Mouse (Mus musculus) forebrain, embryonic 11.5 days (tissue): ENCODE measurements at regions not wholly inside any gene's neighbourhood (a gene's known extent, or its start where the extent isn't known, plus 50 kb on each side); places are given as distances from the start of the nearest gene placed in this dataset.

Source experiments
- ATAC-seq: fragments of 200-750 bp; cut with Nextera tagmentation; replicated peaks from 2 replicates; pipeline ENCODE4 v1.8.0; 2017; ENCODE audit warnings: moderate TSS enrichment; ENCODE audit not compliant: low FRiP score
- DNase-seq: peaks from one replicate; pipeline ENCODE4 v3.0.0-alpha.2; 2017; ENCODE audit warnings: low spot score
- H3K27ac ChIP-seq: fragments of 300-500 bp; sonication (generic); 2 replicates; pipeline ENCODE4 v1.5.1; 2014; ENCODE audit warnings: low read depth, low read length
- H3K27me3 ChIP-seq: fragments of 300-500 bp; sonication (generic); 2 replicates; pipeline ENCODE4 v1.6.1; 2014; ENCODE audit warnings: mild to moderate bottlenecking, low read length, mixed read lengths; ENCODE audit not compliant: control insufficient read depth, insufficient read depth
- H3K36me3 ChIP-seq: fragments of 300-500 bp; sonication (generic); 2 replicates; pipeline ENCODE4 v1.6.1; 2014; ENCODE audit warnings: mild to moderate bottlenecking, low read length, moderate library complexity, mixed read lengths; ENCODE audit not compliant: control insufficient read depth, insufficient read depth
- H3K4me1 ChIP-seq: fragments of 300-500 bp; sonication (generic); replicated peaks from 2 replicates; pipeline ENCODE4 v1.6.1; 2014; ENCODE audit warnings: low read length, mixed read lengths; ENCODE audit not compliant: control insufficient read depth, insufficient read depth
- H3K4me2 ChIP-seq: fragments of 300-500 bp; sonication (generic); 2 replicates; pipeline ENCODE4 v1.6.1; 2014; ENCODE audit warnings: low read depth, mild to moderate bottlenecking, low read length, moderate library complexity, mixed read lengths; ENCODE audit not compliant: severe bottlenecking
- H3K4me3 ChIP-seq: fragments of 300-500 bp; sonication (generic); 2 replicates; pipeline ENCODE4 v1.5.1; 2014; ENCODE audit warnings: low read depth, low read length
- H3K9ac ChIP-seq: fragments of 300-500 bp; sonication (generic); 2 replicates; pipeline ENCODE4 v1.6.1; 2014; ENCODE audit warnings: low read length
- H3K9me3 ChIP-seq: fragments of 300-500 bp; sonication (generic); 2 replicates; pipeline ENCODE4 v1.6.1; 2016; ENCODE audit warnings: low read length, mixed read lengths; ENCODE audit not compliant: control insufficient read depth
- WGBS: fragments of 180-500 bp; shearing (Covaris S2); extraction: QIAGEN DNeasy Blood & Tissue Kit; methylation state at CpG from one replicate; pipeline ENCODE4 v1.1.7; 2014; 5-methylcytosine and 5-hydroxymethylcytosine counted together

GRCm38 (mm10) chr4:149830551-149831192, 56.6 kb upstream of the Slc25a33 start:
- WGBS, result 83% methylated on average over 20 of the region's 20 CpGs
- no peak for DNase-seq
- no peak overlapping the region for H3K27ac ChIP-seq

GRCm38 (mm10) chr4:149829964-149830363, 55.9 kb upstream of the Slc25a33 start:
- Histone ChIP-seq H3K9me3 (no peaks in the 10 kb centered on the region), H3K27me3 (no peaks in the 10 kb centered on the region), H3K9ac (no peak overlapping the region), H3K27ac (no peak overlapping the region), H3K4me1 (no peaks in the 10 kb centered on the region), H3K4me3 (no peak overlapping the region), H3K36me3 (no peaks in the 10 kb centered on the region), H3K4me2 (no peak overlapping the region)
- WGBS, result 86% methylated on average over 4 of the region's 4 CpGs
- ATAC-seq, result no peak
- DNase-seq, result no peak

More at GRCm38 (mm10) chr4:149830551-149831192, 56.6 kb upstream of the Slc25a33 start:
- no peak overlapping the region for H3K4me2 ChIP-seq
- no peaks in the 10 kb centered on the region for H3K36me3 ChIP-seq
- no peaks in the 10 kb centered on the region for H3K4me1 ChIP-seq
- H3K9ac ChIP-seq, result no peak overlapping the region
- H3K4me3 ChIP-seq, result no peak overlapping the region
- ATAC-seq, result no peak
- no peaks in the 10 kb centered on the region for H3K9me3 ChIP-seq
- no peaks in the 10 kb centered on the region for H3K27me3 ChIP-seq

GRCm38 (mm10) chr4:149827784-149828183, 53.7 kb upstream of the Slc25a33 start:
- no peak overlapping the region for H3K9ac ChIP-seq
- H3K4me2 ChIP-seq, result no peak overlapping the region
- H3K4me3 ChIP-seq, result no peak overlapping the region
- no peak for DNase-seq
- WGBS, result 97% methylated on average over 4 of the region's 4 CpGs
- H3K36me3 ChIP-seq, result no peaks in the 10 kb centered on the region
- no peak for ATAC-seq
- H3K9me3 ChIP-seq, result no peaks in the 10 kb centered on the region
- no peak overlapping the region for H3K27ac ChIP-seq
- H3K4me1 ChIP-seq, result no peaks in the 10 kb centered on the region
- H3K27me3 ChIP-seq, result no peaks in the 10 kb centered on the region
